Mouse (Mus musculus): Measurements from ENCODE around the gene Pld2.

Gene Pld2

GRCm38 (mm10) chr11:70577201-70577600 lies 37.3 kb downstream of the Pld2 start:
- no peak for DNase-seq (ENCODE audit: extremely low spot score, low spot score)

GRCm38 (mm10) chr11:70578962-70579361 lies 39.1 kb downstream of the Pld2 start:
- DNase-seq (ENCODE audit: extremely low spot score, low spot score) = no peak

GRCm38 (mm10) chr11:70579710-70580357 lies 40.0 kb downstream of the Pld2 start:
- no peak for DNase-seq (ENCODE audit: extremely low spot score, low spot score)

GRCm38 (mm10) chr11:70580358-70580720 lies 40.5 kb downstream of the Pld2 start:
- DNase-seq (ENCODE audit: extremely low spot score, low spot score) = no peak

GRCm38 (mm10) chr11:70580921-70581320 lies 41.1 kb downstream of the Pld2 start:
- DNase-seq (ENCODE audit: extremely low spot score, low spot score) = no peak

GRCm38 (mm10) chr11:70582196-70582595 lies 42.3 kb downstream of the Pld2 start:
- DNase-seq (ENCODE audit: extremely low spot score, low spot score) = no peak

- DNase-seq (ENCODE audit: extremely low spot score, low spot score) = no peak
Observed at GRCm38 (mm10) chr11:70583022-70583714, 43.3 kb downstream of the Pld2 start.

GRCm38 (mm10) chr11:70583775-70584174 lies 43.9 kb downstream of the Pld2 start:
- no peak for DNase-seq (ENCODE audit: extremely low spot score, low spot score)

GRCm38 (mm10) chr11:70585457-70585856 lies 45.6 kb downstream of the Pld2 start:
- DNase-seq (ENCODE audit: extremely low spot score, low spot score) = no peak

GRCm38 (mm10) chr11:70586261-70586660 lies 46.4 kb downstream of the Pld2 start:
- no peak for DNase-seq (ENCODE audit: extremely low spot score, low spot score)

GRCm38 (mm10) chr11:70586954-70587353 lies 47.1 kb downstream of the Pld2 start:
- DNase-seq (ENCODE audit: extremely low spot score, low spot score) = no peak

- no peak for DNase-seq (ENCODE audit: extremely low spot score, low spot score)
Observed at GRCm38 (mm10) chr11:70591733-70592132, 51.9 kb downstream of the Pld2 start.

- DNase-seq (ENCODE audit: extremely low spot score, low spot score) = no peak
Observed at GRCm38 (mm10) chr11:70594253-70594989, 54.6 kb downstream of the Pld2 start.

GRCm38 (mm10) chr11:70595638-70596037 lies 55.8 kb downstream of the Pld2 start:
- no peak for DNase-seq (ENCODE audit: extremely low spot score, low spot score)

- no peak for DNase-seq (ENCODE audit: extremely low spot score, low spot score)
Observed at GRCm38 (mm10) chr11:70596094-70596493, 56.2 kb downstream of the Pld2 start.

- no peak for DNase-seq (ENCODE audit: extremely low spot score, low spot score)
Observed at GRCm38 (mm10) chr11:70597301-70597700, 57.4 kb downstream of the Pld2 start.

- DNase-seq (ENCODE audit: extremely low spot score, low spot score) = no peak
Observed at GRCm38 (mm10) chr11:70598451-70598953, 58.6 kb downstream of the Pld2 start.

- peak; percentile 73 for DNase-seq (ENCODE audit: extremely low spot score, low spot score)
Observed at GRCm38 (mm10) chr11:70605024-70605566, 65.2 kb downstream of the Pld2 start.

- no peak for DNase-seq (ENCODE audit: extremely low spot score, low spot score)
Observed at GRCm38 (mm10) chr11:70606717-70607116, 66.9 kb downstream of the Pld2 start.

- DNase-seq (ENCODE audit: extremely low spot score, low spot score) = no peak
Observed at GRCm38 (mm10) chr11:70607611-70608010, 67.7 kb downstream of the Pld2 start.

All from neural tube, embryonic 10.5 days (tissue).